Mouse (Mus musculus): ENCODE measurements at regions not wholly inside any gene's neighbourhood (a gene's known extent, or its start where the extent isn't known, plus 50 kb on each side); places are given as distances from the start of the nearest gene placed in this dataset.
A peak's percentile ranks its signal among the peaks of the same experiment; 100 is the strongest.

DNA sequence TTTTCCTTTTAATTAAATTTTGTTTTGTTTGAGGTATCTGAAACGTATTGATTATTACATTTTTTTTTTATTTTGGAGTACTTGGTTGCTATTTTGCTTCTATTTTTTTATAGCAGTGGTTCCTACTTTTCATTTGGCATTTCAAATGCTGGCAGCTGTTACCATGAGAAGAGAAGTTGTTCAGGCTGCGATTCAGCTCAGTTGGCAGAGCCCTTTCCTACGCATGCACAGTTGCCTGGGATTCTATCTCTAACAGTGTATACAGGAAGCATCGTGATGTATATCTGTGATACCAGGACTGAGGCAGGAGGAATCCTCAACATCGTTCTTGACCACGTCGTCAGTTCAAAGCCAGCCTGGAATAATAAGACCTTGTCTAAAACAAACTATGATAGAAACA, 226.6 kb downstream of the Rpl36a-ps1 start:
- no peak overlapping the region for H3K4me2 ChIP-seq (replicated peaks; ENCODE audit: low read depth, low read length)
- H3K9ac ChIP-seq (replicated peaks; ENCODE audit: low read depth) = no peak overlapping the region
- 86% methylated on average over 7 of the region's 7 CpGs for WGBS
- H3K4me3 ChIP-seq (ENCODE audit: low read depth, low read length) = no peak overlapping the region
- no peaks in the 10 kb centered on the region for H3K27me3 ChIP-seq (replicated peaks; ENCODE audit: insufficient read depth, low read length)
- DNase-seq (ENCODE audit: low spot score) (no peak), ATAC-seq (no peak)
- H3K27ac ChIP-seq (ENCODE audit: low read length) = no peak overlapping the region
- TF ChIP-seq CTCF (IDR thresholded peaks at IDR 0.05) (no peak), EP300 (IDR thresholded peaks at IDR 0.05) (no peak)
- no peaks in the 10 kb centered on the region for H3K4me1 ChIP-seq (ENCODE audit: insufficient read depth, low read depth, low read length)
- H3K36me3 ChIP-seq (ENCODE audit: insufficient read depth, low read length) = no peaks in the 10 kb centered on the region
- no peaks in the 10 kb centered on the region for H3K9me3 ChIP-seq (ENCODE audit: low read length)

DNA sequence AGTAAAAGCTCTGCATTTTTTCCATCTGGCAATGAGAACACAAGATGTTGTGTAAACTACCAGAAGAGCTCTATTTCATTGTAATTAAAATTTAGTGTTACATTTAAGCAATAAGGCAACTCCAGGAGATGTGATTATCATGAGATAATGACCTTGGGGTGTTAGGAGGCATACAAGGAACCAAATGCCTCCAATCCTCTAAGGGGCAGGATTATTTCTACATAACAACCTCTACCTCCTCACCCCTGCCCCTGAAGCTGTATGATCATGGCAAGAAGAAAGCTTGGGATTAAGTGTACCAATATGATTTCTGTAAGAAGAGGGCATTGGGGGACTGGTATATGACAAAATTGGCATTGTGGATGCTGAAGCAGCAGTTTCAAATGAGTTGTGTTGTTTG, 228.8 kb downstream of the Rpl36a-ps1 start:
- H3K27me3 ChIP-seq (replicated peaks; ENCODE audit: insufficient read depth, low read length) = no peaks in the 10 kb centered on the region
- TF ChIP-seq EP300 (IDR thresholded peaks at IDR 0.05) = no peak
- TF ChIP-seq CTCF (IDR thresholded peaks at IDR 0.05) = no peak
- no peak overlapping the region for H3K4me3 ChIP-seq (ENCODE audit: low read depth, low read length)
- no peaks in the 10 kb centered on the region for H3K9me3 ChIP-seq (ENCODE audit: low read length)
- ATAC-seq = no peak
- H3K36me3 ChIP-seq (ENCODE audit: insufficient read depth, low read length) = no peaks in the 10 kb centered on the region
- no peak for DNase-seq (ENCODE audit: low spot score)
- H3K4me1 ChIP-seq (ENCODE audit: insufficient read depth, low read depth, low read length) = no peaks in the 10 kb centered on the region
- no peak overlapping the region for H3K27ac ChIP-seq (ENCODE audit: low read length)
- H3K4me2 ChIP-seq (replicated peaks; ENCODE audit: low read depth, low read length) = no peak overlapping the region
- no peak overlapping the region for H3K9ac ChIP-seq (replicated peaks; ENCODE audit: low read depth)

DNA sequence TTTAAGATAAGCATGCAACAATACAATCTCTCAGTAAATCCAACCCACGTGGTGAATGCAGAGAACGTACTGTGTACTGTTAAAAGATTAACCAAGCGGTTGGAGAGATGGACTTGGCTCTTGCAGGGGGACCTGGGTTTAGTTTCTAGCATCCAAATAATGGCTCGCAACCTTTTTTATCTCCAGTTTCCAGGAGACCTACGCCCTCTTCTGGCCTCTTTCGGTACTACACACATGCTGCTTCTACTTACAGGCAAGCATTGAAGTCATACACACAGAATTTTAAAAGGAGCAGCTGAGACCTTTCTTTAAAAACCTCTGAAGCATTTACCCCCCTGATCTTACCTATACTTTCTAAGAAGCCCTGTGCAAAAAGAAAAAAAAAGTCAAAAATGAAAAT, 243.4 kb downstream of the Rpl36a-ps1 start:
- no peak overlapping the region for H3K9ac ChIP-seq (replicated peaks; ENCODE audit: low read depth)
- H3K4me3 ChIP-seq (ENCODE audit: low read depth, low read length) = no peak overlapping the region
- no peak overlapping the region for H3K27ac ChIP-seq (ENCODE audit: low read length)
- no peaks in the 10 kb centered on the region for H3K9me3 ChIP-seq (ENCODE audit: low read length)
- DNase-seq (ENCODE audit: low spot score) (no peak), ATAC-seq (no peak)
- TF ChIP-seq EP300 (IDR thresholded peaks at IDR 0.05) (no peak), CTCF (IDR thresholded peaks at IDR 0.05) (0 out of 2 replicates have a peak, but pooled peaks have one; percentile 6)
- no peaks in the 10 kb centered on the region for H3K4me1 ChIP-seq (ENCODE audit: insufficient read depth, low read depth, low read length)
- H3K27me3 ChIP-seq (replicated peaks; ENCODE audit: insufficient read depth, low read length) = no peaks in the 10 kb centered on the region
- H3K36me3 ChIP-seq (ENCODE audit: insufficient read depth, low read length) = no peaks in the 10 kb centered on the region
- H3K4me2 ChIP-seq (replicated peaks; ENCODE audit: low read depth, low read length) = no peak overlapping the region
- 90% methylated on average over 6 of the region's 6 CpGs for WGBS

DNA sequence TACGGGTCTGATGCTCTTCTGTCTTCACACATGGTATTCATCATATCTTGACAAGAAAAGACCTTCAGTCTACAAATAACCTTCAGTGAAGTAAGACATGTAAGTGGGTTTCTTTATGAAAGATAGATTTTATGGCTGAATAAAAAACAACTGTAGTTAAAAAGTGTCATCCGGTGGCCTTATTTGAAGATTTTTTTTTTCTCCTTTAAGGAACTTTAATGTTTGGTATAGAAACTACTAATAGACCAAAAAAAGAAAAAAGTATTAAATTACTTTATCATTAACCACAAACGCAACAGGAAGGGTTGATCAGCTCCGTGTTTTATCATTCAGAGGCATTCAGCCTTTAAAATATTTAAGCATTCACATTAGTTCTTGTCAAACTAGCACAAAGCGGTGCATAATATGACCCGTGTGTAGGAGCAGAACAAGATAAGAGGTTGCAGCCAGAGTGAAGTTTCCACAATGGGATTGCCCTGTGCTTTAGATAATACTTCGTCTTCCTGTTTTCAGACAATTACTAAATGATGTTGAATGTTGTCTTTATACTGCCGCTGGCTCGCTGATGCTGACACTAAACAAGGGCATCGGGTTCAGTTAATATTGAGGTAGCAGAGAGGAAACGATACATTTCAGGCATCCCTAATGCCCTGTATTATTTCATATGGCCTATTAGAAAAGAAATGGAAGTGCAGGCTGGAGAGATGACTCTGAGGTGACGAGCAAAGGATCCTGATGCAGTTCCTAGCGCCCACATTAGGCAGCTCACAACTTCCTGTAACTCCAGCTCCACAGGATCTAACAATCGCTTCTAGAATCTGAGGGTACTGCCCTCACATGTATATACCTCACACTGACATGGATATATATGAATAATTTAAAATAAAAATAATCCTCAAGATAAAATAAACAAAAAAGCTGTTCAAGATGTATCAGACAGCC, 244.8 kb downstream of the Rpl36a-ps1 start:
- Histone ChIP-seq H3K4me3 (ENCODE audit: low read depth, low read length) (no peak overlapping the region), H3K4me2 (replicated peaks; ENCODE audit: low read depth, low read length) (no peak overlapping the region), H3K27me3 (replicated peaks; ENCODE audit: insufficient read depth, low read length) (no peaks in the 10 kb centered on the region), H3K4me1 (ENCODE audit: insufficient read depth, low read depth, low read length) (no peaks in the 10 kb centered on the region), H3K9me3 (ENCODE audit: low read length) (no peaks in the 10 kb centered on the region), H3K9ac (replicated peaks; ENCODE audit: low read depth) (no peak overlapping the region), H3K36me3 (ENCODE audit: insufficient read depth, low read length) (no peaks in the 10 kb centered on the region), H3K27ac (ENCODE audit: low read length) (no peak overlapping the region)
- no peak for DNase-seq (ENCODE audit: low spot score)
- TF ChIP-seq EP300 (IDR thresholded peaks at IDR 0.05) = no peak
- no peak for TF ChIP-seq CTCF (IDR thresholded peaks at IDR 0.05)
- WGBS = 65% methylated on average over 14 of the region's 14 CpGs
- no peak for ATAC-seq

DNA sequence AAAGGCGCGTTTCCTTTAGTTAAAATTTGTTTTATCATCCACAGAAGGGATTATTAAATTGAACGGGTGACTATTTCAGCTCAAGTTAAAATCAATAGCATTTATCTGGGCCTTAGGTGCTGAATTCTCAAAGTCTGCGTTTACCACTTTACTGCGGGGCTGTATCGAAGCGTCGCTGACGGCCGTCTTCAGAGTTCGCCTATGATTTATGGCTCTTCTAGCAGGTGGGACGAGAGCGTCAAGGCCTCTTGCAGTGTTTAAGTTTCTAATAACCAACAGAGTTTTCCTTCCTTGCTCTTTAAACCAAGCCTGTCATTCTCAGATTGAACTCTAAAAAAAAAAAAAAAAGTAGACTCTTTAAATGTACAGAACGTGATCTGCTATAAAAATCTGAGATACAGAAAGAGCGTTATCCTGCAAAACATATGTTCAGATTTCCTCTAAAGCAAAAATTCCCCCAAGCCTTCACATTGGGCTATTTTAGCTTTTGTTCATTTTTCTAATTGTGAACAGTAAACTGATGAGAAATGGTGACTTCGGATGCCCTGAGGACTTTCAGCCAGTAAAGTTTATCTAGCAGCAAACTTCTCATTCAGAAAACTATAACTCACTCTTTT, 246.9 kb downstream of the Rpl36a-ps1 start:
- Histone ChIP-seq H3K9me3 (ENCODE audit: low read length) (no peaks in the 10 kb centered on the region), H3K4me3 (ENCODE audit: low read depth, low read length) (no peak overlapping the region), H3K9ac (replicated peaks; ENCODE audit: low read depth) (no peak overlapping the region), H3K27me3 (replicated peaks; ENCODE audit: insufficient read depth, low read length) (no peaks in the 10 kb centered on the region), H3K4me1 (ENCODE audit: insufficient read depth, low read depth, low read length) (no peaks in the 10 kb centered on the region), H3K27ac (ENCODE audit: low read length) (no peak overlapping the region), H3K36me3 (ENCODE audit: insufficient read depth, low read length) (no peaks in the 10 kb centered on the region), H3K4me2 (replicated peaks; ENCODE audit: low read depth, low read length) (no peak overlapping the region)
- no peak for TF ChIP-seq CTCF (IDR thresholded peaks at IDR 0.05)
- TF ChIP-seq EP300 (IDR thresholded peaks at IDR 0.05) = no peak
- 49% methylated on average over 16 of the region's 16 CpGs for WGBS
- ATAC-seq (no peak), DNase-seq (ENCODE audit: low spot score) (no peak)

DNA sequence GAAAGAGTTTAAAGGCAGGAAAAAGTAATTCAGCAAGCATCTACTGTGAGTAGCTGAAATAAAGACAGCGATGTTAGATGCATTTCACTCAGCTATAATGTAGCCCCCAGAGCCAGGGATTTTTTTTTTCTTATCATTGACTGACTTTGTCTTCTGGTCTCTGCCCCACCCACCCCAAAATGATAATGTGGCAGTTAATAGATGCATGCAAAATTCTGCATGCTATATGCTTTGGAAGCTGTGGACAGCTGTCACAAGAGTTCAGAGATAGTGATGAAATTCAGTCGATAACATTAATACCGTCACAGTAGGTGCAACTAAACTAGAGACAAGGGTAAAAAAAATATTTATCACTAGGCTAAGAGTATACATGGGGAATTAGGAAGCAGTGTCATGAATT, 263.7 kb downstream of the Rpl36a-ps1 start:
- H3K27me3 ChIP-seq (replicated peaks; ENCODE audit: insufficient read depth, low read length) = no peaks in the 10 kb centered on the region
- H3K36me3 ChIP-seq (ENCODE audit: insufficient read depth, low read length) = no peaks in the 10 kb centered on the region
- H3K4me1 ChIP-seq (ENCODE audit: insufficient read depth, low read depth, low read length) = no peaks in the 10 kb centered on the region
- 89% methylated on average over 3 of the region's 3 CpGs for whole genome bisulfite sequencing
- no peaks in the 10 kb centered on the region for H3K9me3 ChIP-seq (ENCODE audit: low read length)
- H3K27ac ChIP-seq (ENCODE audit: low read length) = no peak overlapping the region
- no peak overlapping the region for H3K9ac ChIP-seq (replicated peaks; ENCODE audit: low read depth)
- ATAC-seq = no peak
- H3K4me2 ChIP-seq (replicated peaks; ENCODE audit: low read depth, low read length) = no peak overlapping the region
- H3K4me3 ChIP-seq (ENCODE audit: low read depth, low read length) = no peak overlapping the region
- no peak for DNase-seq (ENCODE audit: low spot score)
- no peak for TF ChIP-seq CTCF (IDR thresholded peaks at IDR 0.05)
- no peak for TF ChIP-seq EP300 (IDR thresholded peaks at IDR 0.05)

Measured in lung, postnatal 0 days (tissue).